Mouse (Mus musculus) myocyte (in vitro differentiated cells): ENCODE results near the gene Dnajb4. TPM values are rescaled to one million over a fixed set of nuclear protein-coding genes. Genes with fewer than 3 reads are reported as not detected.

Source experiments
- H3K27me3 ChIP-seq: one replicate; pipeline ENCODE4 v1.6.1; 2011; ENCODE audit not compliant: control insufficient read depth, insufficient read depth, insufficient read length
- H3K36me3 ChIP-seq: one replicate; pipeline ENCODE4 v1.6.1; 2011; ENCODE audit not compliant: control insufficient read depth, insufficient read depth
- H3K4me2 ChIP-seq: one replicate; pipeline ENCODE4 v1.6.1; 2011; ENCODE audit warnings: low read depth, control low read depth
- H3K4me3 ChIP-seq: one replicate; pipeline ENCODE4 v1.5.1; 2011; ENCODE audit warnings: mild to moderate bottlenecking, control low read depth, moderate library complexity
- H3K79me2 ChIP-seq: one replicate; pipeline ENCODE4 v1.6.1; 2011; ENCODE audit not compliant: control insufficient read depth, insufficient read depth
- H3ac ChIP-seq: one replicate; pipeline ENCODE4 v1.6.1; 2011; ENCODE audit not compliant: control insufficient read depth, insufficient read length
- CEBPB ChIP-seq: IDR thresholded peaks from 2 replicates; pipeline ENCODE4 v1.6.1; 2011; ENCODE audit warnings: mild to moderate bottlenecking, moderate library complexity; ENCODE audit not compliant: poor library complexity, insufficient read depth, severe bottlenecking
- E2F4 ChIP-seq: IDR thresholded peaks from one replicate; pipeline ENCODE4 v1.6.1; 2011; ENCODE audit warnings: mild to moderate bottlenecking, control low read depth, moderate library complexity; ENCODE audit not compliant: insufficient read depth
- MAX ChIP-seq: IDR thresholded peaks from one replicate; pipeline ENCODE4 v1.6.1; 2011; ENCODE audit warnings: low read depth, mild to moderate bottlenecking, control low read depth
- MYOD1 ChIP-seq, 3 experiments: IDR thresholded peaks; one replicate each; pipeline ENCODE4 v1.6.1; 2011; ENCODE audit warnings: control low read depth in 2 of 3, low read depth in 2 of 3, mild to moderate bottlenecking in 2 of 3, moderate library complexity in 1 of 3; ENCODE audit not compliant: insufficient read length in 2 of 3, control insufficient read depth in 1 of 3
- MYOG ChIP-seq, 3 experiments: IDR thresholded peaks; one replicate each; pipeline ENCODE4 v1.6.1; 2011; ENCODE audit warnings: control low read depth in 2 of 3, low read depth in 2 of 3, mild to moderate bottlenecking in 2 of 3; ENCODE audit not compliant: insufficient read length in 2 of 3, control insufficient read depth in 1 of 3, insufficient read depth in 1 of 3
- POLR2A ChIP-seq: IDR thresholded peaks from one replicate; pipeline ENCODE4 v1.6.1; 2011; ENCODE audit warnings: low read depth, mild to moderate bottlenecking, control low read depth, moderate library complexity; ENCODE audit not compliant: insufficient read length
- POLR2AphosphoS2 ChIP-seq: IDR thresholded peaks from one replicate; pipeline ENCODE4 v1.6.1; 2011; ENCODE audit warnings: low read depth, control low read depth; ENCODE audit not compliant: insufficient read length
- REST ChIP-seq: IDR thresholded peaks from one replicate; pipeline ENCODE4 v1.6.1; 2011; ENCODE audit warnings: mild to moderate bottlenecking, control low read depth, moderate library complexity; ENCODE audit not compliant: insufficient read depth, insufficient read length
- SRF ChIP-seq: IDR thresholded peaks from one replicate; pipeline ENCODE4 v1.6.1; 2011; ENCODE audit warnings: low read depth; ENCODE audit not compliant: control insufficient read depth, insufficient read length
- TCF12 ChIP-seq: IDR thresholded peaks from one replicate; pipeline ENCODE4 v1.6.1; 2011; ENCODE audit warnings: mild to moderate bottlenecking, control low read depth; ENCODE audit not compliant: poor library complexity, insufficient read depth, severe bottlenecking
- TCF3 ChIP-seq: IDR thresholded peaks from one replicate; pipeline ENCODE4 v1.6.1; 2011; ENCODE audit warnings: low read depth, control low read depth; ENCODE audit not compliant: insufficient read length
- USF1 ChIP-seq: IDR thresholded peaks from one replicate; pipeline ENCODE4 v1.6.1; 2011; ENCODE audit warnings: low read depth, mild to moderate bottlenecking, control low read depth, moderate library complexity
- polyA plus RNA-seq: library from polyadenylated mRNA; unstranded; fragments of >200 nt; fragmentation: generic; extraction: Trizol; gene quantifications from one replicate; pipeline ENCODE4 v1.2.1, GENCODE M21; 2012; ENCODE audit warnings: missing spikeins

The Dnajb4 gene
- polyA plus RNA-seq, 1 experiment: 8.1 TPM

DNA sequence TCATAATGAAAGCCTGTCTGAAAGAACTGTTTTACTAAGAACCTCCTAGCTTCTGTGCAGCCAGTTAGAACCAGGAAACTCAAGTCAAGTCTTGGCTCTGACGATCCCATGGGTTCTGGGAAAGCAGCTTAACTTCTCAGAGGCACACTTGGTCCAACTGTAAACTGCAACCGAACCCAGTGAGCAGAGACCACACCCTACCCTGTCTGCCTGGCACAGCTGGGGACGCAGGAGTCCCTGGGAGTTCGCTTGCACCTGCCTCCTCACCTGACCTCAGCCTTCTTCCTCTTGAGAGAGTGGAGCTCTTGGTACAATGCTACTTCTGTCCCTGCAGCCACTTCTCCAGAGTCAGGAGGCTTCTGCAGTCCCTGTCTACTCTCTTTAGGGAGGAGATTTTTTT lies 49.5 kb downstream of the Dnajb4 start:
- no peaks in the 10 kb centered on the region for H3K36me3 ChIP-seq
- H3K79me2 ChIP-seq: no peaks in the 10 kb centered on the region
- H3K27me3 ChIP-seq: no peaks in the 10 kb centered on the region
- no peak overlapping the region for H3K4me3 ChIP-seq
- no peak overlapping the region for H3ac ChIP-seq
- TF ChIP-seq REST: no peak
- TF ChIP-seq E2F4: no peak
- TF ChIP-seq MYOG (IDR thresholded peaks at IDR 0.05; ENCODE audit: control insufficient read depth in 1 of 3, insufficient read depth in 1 of 3, insufficient read length in 2 of 3, low read depth in 2 of 3): no peak
- no peak for TF ChIP-seq MAX
- no peak for TF ChIP-seq POLR2AphosphoS2
- TF ChIP-seq CEBPB: no peak
- H3K4me2 ChIP-seq: no peak overlapping the region

DNA sequence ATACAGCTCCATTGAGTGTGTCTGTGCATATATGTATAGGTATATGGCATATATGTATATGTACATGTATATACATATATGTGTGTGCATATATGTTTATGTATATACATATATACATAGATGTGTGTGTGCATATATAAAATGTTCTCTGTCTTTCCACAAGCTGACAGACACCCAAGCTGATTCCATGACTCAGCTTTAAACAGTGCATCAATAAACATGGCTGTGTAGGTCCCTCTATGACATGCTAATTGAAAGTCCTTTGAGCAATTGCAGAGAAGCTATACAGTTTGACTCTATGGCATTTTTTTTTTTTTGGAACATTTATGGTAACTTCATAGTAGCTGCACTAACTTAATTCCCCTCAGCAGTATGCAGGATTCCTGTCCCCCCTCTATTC lies 50.8 kb downstream of the Dnajb4 start:
- no peaks in the 10 kb centered on the region for H3K27me3 ChIP-seq
- TF ChIP-seq MYOG (IDR thresholded peaks at IDR 0.05; ENCODE audit: control insufficient read depth in 1 of 3, insufficient read depth in 1 of 3, insufficient read length in 2 of 3, low read depth in 2 of 3) (no peak), TCF3 (no peak), POLR2AphosphoS2 (no peak), MAX (no peak), MYOD1 (IDR thresholded peaks at IDR 0.05; ENCODE audit: control insufficient read depth in 1 of 3, insufficient read length in 2 of 3, low read depth in 2 of 3) (no peak), POLR2A (no peak), USF1 (no peak), TCF12 (no peak), E2F4 (no peak), REST (no peak), CEBPB (no peak), SRF (no peak)
- H3K4me3 ChIP-seq: no peak overlapping the region
- H3K36me3 ChIP-seq: no peaks in the 10 kb centered on the region
- no peak overlapping the region for H3ac ChIP-seq
- no peaks in the 10 kb centered on the region for H3K79me2 ChIP-seq
- H3K4me2 ChIP-seq: no peak overlapping the region

DNA sequence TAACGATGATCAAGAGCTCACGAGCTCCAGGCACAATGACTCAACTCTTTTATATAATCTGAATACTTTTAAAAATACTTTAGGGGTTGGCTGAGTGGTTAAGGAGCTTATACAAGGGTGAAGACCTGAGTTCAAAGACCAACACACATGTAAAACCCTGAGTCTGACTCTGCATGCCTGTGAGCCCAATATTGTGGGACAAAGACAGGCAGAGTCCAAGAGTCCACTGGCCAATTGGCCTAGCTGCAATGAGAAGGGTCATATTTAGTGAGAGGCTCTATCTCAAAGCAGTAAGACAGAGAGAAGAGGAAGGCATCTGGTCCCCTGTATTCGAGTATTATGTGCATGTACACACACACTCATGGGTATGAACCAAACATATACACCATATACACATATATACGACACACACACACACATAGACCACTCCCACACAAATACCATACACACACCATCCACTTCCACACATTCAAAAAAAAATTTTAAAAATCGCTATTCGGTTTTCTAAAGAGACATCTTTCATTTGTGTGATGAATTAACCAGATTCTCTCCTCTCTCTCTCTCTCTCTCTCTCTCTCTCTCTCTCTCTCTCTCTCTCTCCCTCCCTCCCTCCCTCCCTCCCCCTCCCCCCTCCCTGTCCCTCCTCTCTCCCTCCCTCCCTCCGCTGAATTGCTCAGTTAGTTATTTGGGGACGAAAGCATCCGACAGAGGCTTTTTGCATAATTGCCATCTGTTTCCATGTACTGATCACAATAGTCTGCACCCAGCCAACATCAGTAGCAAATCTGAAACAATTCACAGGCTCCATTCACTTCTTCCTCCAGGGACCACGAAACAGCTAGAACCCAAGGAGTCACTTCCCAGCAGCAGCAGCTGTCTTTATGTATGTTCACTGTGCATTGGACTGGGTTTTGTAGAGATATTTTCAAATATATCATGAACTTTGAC lies 51.5 kb downstream of the Dnajb4 start:
- H3ac ChIP-seq: no peak overlapping the region

DNA sequence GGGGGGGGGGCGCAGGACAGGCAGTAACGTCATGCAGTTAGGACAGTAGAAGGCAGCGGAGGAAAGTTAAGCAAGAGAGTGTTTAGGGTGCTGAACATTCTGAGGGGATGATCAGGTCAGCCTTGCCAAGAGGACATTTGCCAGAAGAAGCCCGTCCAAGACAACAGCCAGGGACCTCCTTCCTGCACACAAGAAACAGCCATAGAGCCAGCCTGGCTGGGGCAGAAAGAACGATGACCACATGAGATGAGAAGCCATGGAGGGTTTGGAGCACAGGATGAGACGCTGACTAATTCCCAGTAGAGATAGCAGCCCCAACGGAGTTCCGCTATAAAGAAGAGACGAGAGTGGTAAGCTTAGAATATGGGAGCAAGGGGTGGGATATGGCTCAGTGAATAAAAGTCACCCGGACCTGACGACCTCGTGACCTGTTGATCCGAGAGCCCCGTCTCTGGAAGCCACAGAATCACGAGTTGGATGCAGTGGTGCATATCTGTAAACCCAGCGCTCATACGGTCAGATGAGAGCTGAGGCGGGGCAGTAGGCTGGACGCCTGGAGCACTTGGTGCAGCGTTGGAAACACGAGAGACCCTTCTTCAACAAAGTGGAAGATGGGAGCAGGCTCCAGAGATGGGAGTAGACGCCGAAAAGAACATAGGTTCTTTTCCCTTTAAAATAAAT lies 53.1 kb downstream of the Dnajb4 start:
- no peaks in the 10 kb centered on the region for H3K79me2 ChIP-seq
- H3K4me2 ChIP-seq: peak overlapping the region; percentile 93
- H3K27me3 ChIP-seq: no peaks in the 10 kb centered on the region
- no peaks in the 10 kb centered on the region for H3K36me3 ChIP-seq
- peak overlapping the region; percentile 7 for H3K4me3 ChIP-seq
- TF ChIP-seq POLR2AphosphoS2 (no peak), MYOG (IDR thresholded peaks at IDR 0.05; ENCODE audit: control insufficient read depth in 1 of 3, insufficient read depth in 1 of 3, insufficient read length in 2 of 3, low read depth in 2 of 3) (no peak), E2F4 (no peak), REST (no peak), TCF12 (no peak), USF1 (no peak), TCF3 (no peak), SRF (no peak), MAX (no peak), CEBPB (no peak), POLR2A (no peak), MYOD1 (IDR thresholded peaks at IDR 0.05; ENCODE audit: control insufficient read depth in 1 of 3, insufficient read length in 2 of 3, low read depth in 2 of 3) (no peak)
- H3ac ChIP-seq: no peak overlapping the region

More for the DNA sequence above, 51.5 kb downstream of the Dnajb4 start:
- no peak overlapping the region for H3K4me3 ChIP-seq
- no peaks in the 10 kb centered on the region for H3K79me2 ChIP-seq
- no peaks in the 10 kb centered on the region for H3K36me3 ChIP-seq
- TF ChIP-seq MYOG (IDR thresholded peaks at IDR 0.05; ENCODE audit: control insufficient read depth in 1 of 3, insufficient read depth in 1 of 3, insufficient read length in 2 of 3, low read depth in 2 of 3): no peak
- TF ChIP-seq POLR2AphosphoS2: no peak
- no peak for TF ChIP-seq TCF12
- no peak for TF ChIP-seq USF1
- no peak for TF ChIP-seq MYOD1 (IDR thresholded peaks at IDR 0.05; ENCODE audit: control insufficient read depth in 1 of 3, insufficient read length in 2 of 3, low read depth in 2 of 3)
- no peak for TF ChIP-seq REST
- TF ChIP-seq E2F4: no peak
- no peak for TF ChIP-seq TCF3
- no peak for TF ChIP-seq MAX
- no peak for TF ChIP-seq SRF
- TF ChIP-seq POLR2A: no peak
- no peak for TF ChIP-seq CEBPB
- no peaks in the 10 kb centered on the region for H3K27me3 ChIP-seq
- H3K4me2 ChIP-seq: no peak overlapping the region
